Mouse (Mus musculus) small intestine, adult 2 months (tissue): ENCODE measurements at regions not wholly inside any gene's neighbourhood (a gene's known extent, or its start where the extent isn't known, plus 50 kb on each side); places are given as distances from the start of the nearest gene placed in this dataset.

Experiments
- CTCF ChIP-seq: fragments of 200-500 bp; IDR thresholded peaks from 2 replicates; pipeline ENCODE4 v1.5.1; 2012; ENCODE audit warnings: low read depth, mild to moderate bottlenecking, control low read depth, inconsistent platforms, low read length, moderate library complexity, mixed read lengths; ENCODE audit not compliant: insufficient replicate concordance, insufficient read length; ENCODE audit errors: extremely low read depth
- POLR2A ChIP-seq: fragments of 200-500 bp; IDR thresholded peaks from 2 replicates; pipeline ENCODE4 v1.6.1; 2012; ENCODE audit warnings: low read depth, mild to moderate bottlenecking, control low read depth, inconsistent platforms, low read length, moderate library complexity

DNA sequence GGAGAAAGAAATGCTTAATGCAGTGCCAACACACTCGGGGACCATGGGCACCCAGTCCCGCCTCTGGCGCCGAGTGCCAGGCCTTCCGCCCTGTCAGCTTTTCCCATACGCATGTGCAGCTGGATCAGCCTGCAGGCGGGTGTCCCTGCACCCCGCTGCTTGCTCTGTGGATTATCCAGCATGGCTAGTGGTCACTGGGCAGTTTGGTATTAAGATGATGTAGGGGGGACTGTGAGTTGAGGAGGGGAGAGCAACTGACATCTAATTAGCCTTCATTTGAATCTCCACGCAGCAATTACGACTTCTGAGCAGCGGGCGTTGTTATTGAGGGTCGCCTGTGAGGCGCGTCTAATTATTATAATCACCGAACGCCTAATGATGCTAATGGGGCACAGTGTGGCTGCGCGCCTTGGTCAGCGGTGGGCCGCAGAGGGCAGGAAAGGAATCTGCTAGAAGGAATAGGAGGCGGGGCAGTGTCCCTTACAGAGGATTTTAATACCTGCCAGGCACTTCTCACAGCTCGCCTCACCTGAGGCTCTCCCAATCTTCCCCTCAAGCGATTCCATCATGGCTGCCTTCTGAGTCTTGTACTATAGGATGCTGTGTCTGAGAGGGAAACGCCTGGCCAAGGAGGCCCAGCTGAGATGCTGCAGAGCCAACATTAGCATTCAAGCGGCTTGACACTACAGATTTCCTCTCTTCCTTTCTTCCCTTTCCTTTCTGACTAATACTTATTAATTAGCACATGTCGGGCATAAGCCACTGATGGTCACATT is 116.3 kb downstream of the Cyld start:
- no peak for TF ChIP-seq CTCF
- TF ChIP-seq POLR2A = no peak
